Mouse (Mus musculus) heart, adult 11 months (tissue): ENCODE measurements at regions not wholly inside any gene's neighbourhood (a gene's known extent, or its start where the extent isn't known, plus 50 kb on each side); places are given as distances from the start of the nearest gene placed in this dataset.
A peak's percentile ranks its signal among the peaks of the same experiment; 100 is the strongest.

ENCODE experiments used
- DNase-seq: peaks from one replicate; pipeline ENCODE4 v3.0.0; 2022

DNA sequence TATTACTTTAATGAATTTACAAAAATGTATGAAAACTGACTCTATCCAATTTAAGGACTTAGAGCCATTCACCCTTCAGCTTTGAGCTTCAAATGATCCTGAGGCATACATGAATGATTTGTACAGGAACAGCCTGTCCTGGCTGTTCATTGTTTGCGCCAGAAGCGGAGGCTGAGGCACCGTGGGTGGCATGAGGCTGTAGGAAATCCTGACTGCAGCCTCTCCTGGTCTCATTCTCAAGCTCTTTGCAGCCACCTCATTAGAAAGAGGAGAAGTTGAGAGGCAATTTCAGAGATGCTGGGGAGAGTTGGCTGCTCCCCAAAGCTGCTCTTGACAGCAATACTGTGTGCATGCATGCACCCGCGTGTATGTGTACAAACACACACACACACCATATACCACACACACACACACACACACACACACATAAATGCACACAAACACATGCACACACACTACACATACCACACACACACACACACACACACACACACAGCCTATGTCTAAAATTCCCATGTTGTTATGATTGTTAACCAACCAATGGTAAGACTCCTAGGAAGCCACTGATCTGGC is 434.9 kb upstream of the Btbd3 start:
- no peak for DNase-seq

DNA sequence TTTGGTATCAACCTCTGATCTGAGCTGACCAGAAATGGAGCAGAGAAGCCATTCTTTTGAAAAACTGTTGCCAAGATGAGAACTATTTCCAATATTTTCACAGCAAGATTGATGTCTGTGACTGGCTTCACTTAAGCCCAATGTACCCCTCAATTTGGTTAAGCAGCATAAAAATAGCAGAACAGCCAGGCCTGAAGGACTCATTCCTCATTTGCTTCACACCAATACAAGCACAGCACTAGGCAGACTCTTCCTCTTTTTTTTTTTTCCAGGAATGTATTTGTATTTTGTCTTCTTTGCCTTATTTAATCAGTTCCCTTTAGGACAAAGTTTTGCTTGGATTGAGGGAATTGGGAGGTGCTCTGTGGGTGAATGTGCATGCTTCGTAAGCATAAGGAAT is 441.4 kb upstream of the Btbd3 start:
- no peak for DNase-seq

DNA sequence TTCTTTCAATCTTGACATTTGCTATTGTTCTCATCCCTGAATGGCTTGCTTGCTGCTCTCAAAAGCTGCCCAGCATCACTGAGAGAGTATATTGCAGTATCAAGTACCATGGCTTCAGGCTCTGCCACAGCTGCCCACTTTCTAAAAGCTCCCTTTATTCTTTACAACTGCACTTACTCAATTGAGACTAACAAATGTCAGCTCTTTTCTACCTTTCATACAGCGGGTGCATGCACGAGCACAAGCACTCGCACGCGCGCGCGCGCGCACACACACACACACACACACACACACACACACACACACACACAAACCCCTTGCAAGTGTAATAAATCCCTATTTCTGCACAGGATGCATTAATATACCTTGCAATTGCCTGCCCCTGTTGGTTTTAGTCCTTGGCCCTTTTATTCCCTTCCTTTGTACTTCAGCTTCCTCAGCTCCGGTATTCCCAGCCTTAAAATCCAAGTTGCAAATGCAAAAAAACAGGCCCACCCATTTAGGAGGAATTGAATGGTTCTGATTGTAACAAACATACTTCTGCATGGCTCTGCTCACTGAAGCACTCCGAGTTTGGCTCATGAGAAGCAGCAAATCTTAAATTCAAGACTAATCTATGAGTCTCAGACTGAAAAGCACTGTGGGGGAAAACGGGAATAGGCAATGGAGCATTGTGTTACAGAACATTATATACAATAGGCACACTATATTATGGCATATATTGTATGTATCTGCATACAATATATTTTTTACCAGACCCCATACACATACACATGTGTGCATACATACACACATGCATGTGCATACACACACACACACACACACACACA is 447.7 kb upstream of the Btbd3 start:
- no peak for DNase-seq

DNA sequence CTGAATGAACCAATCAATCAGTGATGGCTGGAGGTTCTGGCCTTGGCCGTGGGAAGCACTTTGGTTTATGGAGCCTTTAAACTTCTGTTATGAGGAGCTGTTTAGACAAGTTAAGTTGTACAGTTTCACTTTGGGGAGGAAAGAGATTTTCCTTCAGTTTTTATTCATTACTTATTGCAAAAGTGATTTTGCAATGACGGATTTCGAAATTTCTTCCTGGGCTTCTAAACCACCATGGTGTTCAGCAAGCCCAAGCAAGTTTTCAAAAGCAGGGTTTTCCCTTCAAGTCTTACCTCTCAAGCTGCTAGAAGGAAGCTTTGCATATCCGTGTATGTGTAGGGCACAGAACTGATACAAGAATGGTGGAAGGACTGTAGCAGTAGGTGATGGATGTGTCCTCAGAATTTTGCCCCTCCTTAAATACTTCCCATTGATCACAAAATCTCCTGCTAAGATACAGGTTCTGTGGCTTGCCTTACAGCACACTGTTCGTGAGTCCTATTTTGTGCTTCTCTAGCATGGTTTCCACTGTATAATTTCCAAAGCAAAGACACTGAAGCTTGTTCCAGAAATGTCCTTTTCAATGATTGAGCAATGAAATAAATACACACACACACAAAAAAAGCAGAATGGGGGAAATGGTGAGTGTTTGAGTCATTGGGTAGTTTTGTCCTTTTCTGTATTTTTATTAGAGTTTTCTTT is 448.6 kb upstream of the Btbd3 start:
- no peak for DNase-seq

DNA sequence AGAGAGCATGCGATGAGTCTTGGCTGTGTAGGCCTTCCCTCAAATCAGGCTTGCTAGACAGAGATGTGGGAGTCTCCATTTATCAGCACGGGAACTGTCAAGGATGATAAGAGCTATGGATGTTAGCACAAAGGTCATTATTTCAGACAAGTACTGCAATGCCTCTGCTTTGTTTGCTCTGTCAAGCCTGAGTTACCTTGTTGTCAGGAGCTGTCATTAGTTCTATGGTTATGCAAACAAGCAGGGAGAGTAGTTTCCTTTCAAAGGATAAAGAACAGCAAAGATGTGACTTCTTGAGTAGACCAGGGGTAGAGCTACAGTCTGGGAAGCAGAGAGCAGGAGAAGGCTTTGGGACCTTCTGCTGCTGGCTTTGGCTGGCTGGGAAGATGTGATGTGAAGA is 461.5 kb upstream of the Btbd3 start:
- peak; percentile 43 for DNase-seq

DNA sequence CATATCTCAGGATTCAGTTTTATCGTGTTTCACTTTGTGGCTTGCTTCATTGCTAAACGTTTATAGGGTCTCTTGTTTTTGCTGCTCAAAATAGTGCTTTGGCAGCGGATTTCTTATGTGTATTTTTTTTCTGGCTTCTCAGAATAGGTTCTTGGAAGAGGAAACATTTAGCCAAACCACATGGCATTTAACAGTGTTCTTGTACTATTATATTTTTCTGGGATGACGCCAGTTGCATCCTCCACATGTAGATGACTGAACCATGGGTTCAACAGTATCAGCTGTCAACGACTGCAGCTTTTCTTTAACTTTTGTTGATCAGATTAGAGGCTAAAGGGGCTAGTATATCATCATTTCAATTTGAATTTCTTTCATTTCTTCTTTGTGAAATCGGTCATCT is 472.3 kb upstream of the Btbd3 start:
- no peak for DNase-seq

DNA sequence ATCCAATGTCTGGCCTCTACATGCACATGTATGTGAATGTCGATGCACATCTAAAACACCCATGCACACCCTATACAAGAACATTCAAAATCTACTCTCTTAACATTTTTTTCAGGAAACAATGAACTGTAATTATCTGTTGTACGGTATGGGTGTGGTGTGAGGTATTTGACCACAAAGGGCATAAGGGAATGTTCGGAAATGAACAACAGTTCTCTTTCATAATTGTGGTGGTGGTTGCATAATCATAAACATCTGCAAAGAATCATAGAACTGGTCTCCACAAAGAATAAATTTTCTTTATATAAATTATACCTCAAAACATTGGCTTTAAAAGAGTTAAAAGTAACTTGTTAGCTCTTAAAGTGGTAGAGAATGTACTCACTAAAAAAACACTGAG is 478.9 kb upstream of the Btbd3 start:
- no peak for DNase-seq

DNA sequence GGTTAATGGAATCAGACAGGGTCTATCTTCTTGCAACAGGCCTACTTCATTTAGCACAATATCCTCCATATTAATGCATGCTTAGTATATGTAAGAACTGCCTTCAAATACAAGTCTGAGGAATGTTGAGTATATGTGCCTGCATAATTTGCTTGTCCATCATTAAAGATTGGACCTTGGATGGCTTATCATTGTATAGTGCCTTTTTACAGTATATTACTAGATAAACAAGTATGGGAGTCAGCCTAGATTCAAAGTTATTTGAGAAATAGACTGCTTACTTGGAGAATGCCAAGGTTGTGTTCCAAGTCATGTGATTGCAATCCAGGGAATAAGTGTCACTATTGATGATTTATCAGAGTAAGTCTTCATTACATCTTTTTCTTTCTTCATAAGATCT is 491.6 kb upstream of the Btbd3 start:
- no peak for DNase-seq

DNA sequence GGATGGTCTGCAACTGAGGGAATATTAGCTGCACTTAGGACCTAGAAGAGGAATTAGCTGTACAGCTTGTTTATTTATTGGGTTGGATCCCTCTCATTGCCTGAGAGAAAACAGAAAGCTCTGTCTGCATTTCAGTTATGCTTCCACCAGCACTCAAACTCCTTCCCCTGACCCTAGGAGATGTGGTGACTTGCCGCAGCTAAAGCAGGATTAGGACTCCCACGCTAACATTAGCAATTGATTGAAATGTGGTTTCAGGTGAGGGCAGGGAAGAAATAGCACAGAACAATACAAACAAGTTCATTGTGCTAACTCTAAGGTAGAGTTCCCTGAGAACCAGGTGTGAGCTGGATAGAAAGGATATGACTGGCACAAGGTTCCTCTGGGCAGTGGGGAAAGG is 496.9 kb upstream of the Btbd3 start:
- no peak for DNase-seq

DNA sequence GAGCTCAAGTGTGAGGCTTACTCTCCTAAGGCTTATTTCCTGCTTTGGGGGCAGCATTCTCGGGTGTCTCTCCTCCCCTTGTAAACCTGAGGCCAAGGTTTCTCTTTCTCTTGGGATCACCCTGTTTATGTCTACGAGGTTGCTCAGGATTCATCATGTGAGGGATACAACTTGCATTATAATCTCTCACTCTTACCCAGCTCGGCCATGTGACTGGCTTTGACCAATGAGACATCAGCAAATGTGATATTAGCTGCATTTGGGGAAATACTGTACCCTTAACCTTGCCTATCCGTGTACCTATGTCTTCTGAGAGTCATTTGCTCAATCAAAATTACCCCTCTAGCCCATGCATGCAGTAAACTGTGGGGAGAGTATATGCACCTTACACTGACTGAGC is 498.0 kb upstream of the Btbd3 start:
- no peak for DNase-seq

DNA sequence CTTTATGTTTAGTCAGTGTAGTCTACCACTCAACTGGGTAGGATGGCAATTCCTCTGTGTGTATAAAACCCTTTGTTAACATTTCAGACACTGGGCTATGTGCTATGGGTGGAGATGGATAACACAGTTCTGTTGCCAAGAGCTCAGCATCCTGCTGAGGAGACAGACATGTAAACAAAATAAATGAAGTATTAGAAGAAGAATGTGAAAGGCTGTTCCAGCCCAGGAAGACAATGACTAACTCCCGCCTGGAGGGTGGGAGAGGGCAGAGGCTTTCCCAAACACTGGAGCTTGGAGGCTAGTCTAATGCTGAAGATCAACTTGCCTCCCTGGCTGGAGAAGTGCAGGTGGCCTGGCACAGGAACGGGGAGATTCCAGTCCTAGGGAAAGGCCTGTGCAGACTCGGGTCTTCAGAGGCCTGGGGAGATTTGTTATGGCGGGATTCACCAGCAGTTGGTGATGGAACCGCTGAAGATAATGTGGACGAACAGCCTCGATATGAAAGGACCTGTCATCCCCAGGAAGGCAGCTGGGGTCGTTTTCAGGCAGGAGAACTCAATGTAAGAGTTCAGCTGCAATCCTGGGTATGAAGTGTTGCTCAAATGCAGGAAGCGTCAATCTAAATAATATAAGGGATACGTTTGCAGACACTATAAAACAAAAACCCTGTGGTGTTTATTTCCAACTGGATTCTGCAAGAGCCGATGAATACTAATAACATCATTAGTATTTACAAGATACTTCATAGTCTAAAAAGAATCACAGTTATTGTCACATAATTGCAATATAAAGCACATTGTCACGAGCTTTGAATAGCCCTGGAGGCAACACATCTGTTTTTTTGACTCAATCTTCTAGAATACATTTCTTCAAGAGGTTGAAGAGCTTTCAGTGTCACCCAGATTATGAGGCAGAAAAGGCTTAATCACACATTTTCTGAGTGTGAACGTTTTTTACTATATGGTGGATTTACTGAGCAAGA is 498.8 kb upstream of the Btbd3 start:
- DNase-seq = no peak

DNA sequence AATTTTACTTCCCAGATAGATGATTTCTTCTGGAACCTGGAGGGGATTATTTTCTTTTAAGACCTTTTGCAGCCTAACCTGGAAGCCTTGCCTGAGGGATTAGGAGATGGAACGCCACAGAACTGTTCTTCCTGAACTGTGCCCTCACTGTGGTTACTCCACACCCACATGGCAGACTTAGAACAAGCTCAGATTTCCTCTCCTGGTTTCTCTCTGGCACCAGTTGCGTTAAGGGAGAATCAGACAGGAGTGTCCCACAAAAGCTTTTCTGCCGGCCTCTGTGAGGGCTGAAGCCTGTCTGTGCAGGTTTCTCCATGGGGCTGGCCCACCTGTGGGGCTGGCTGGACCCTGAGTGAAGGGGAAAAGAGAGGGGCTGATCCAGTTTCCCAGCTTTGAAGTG is 500.1 kb upstream of the Btbd3 start:
- DNase-seq = peak; percentile 86

DNA sequence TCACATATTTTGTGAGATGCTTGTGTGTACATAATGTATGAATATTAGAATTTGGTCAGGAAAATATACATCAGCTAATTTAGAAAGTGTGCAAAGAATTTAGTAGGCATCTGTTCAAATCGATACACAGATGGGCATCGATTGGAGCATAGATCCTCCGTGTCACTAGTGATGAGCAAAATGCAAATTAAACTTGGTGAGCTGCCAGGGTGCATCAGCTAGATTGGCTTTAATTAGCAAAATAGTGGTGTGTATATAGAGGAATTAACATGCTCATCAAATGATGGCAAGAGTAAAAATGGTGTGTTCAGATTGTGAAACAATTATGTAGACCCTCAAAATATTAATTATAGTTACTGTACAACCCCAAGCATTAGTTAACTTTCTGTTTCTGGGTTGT is 501.9 kb upstream of the Btbd3 start:
- DNase-seq = no peak

DNA sequence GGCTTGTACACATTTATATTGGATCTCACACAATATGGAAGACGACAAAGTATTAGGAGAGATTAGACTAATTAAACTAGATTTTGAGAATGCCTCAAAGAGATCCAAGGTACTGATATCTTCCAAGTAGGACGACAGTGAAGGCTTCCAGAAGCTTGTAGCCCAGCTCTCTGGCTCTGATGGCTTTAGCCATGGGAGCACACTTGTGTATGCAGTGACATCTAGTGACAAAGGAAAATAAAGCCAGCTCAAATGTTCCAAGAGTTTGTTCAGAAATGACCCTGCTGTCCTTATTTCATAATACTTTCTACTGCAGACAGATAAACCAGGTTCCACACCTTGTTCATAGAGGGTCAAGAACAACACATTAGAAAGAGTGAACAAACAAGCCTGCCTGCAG is 524.0 kb upstream of the Btbd3 start:
- DNase-seq = peak; percentile 85

DNA sequence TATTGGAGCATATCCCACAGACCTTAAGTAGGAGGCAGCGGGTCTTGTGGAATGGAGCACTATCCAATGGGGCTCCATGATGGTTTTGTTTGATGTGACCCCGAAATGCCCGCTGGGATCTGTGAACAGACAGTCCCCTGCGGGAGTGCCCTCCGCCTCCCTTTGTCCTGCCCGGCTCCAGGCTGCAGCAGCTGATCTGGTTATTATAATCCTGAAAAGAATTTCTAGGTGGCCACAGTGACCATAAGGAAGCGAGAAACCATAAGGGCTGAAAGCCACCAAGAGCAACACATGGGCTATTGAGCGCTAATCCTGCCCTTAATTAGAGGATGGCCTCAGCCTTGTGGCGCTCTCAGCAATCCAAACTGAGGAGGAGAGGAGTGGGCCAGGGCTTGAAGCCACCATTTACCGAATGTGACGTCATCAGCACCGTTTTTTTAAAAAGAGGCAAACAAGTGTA is 525.9 kb upstream of the Btbd3 start:
- DNase-seq = no peak

DNA sequence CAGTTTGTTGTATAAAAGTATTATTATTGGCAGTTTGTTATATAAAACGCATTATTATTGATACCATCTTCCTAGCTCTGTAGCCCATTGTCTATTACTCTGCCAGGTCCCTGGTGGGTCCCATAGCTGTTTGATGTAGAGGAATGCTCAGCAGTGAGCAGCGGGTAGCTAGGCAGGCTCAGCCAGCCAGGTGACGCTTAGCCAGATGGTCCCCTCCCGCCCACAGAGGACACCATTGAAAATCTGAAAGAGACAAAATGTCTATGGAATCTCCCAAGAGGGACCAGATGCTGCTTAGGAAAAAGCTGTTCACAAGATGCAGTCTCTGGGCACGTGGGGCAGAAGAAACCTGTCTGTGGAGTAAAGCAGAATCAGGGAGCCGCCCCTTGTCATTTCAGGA is 526.5 kb upstream of the Btbd3 start:
- DNase-seq = peak; percentile 74

DNA sequence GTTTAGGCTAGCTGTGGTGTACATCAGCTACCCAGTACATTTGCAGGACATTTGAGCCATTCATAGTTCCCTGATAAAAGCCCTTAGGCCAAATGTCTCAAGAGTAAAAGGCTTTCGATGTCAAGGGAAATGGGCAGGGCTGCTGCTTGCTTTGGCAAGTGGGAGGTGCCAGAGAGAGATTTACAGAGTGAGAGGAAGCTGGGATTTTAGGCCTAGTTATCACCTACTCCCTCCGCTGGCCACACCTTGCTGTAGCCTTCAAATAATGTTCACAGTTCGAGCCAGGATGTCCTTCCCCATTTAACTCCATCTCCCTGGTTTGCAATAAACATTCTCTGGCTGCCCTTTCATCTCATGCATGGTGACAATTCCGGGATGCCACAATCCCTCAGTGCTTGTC is 527.2 kb upstream of the Btbd3 start:
- DNase-seq = no peak

DNA sequence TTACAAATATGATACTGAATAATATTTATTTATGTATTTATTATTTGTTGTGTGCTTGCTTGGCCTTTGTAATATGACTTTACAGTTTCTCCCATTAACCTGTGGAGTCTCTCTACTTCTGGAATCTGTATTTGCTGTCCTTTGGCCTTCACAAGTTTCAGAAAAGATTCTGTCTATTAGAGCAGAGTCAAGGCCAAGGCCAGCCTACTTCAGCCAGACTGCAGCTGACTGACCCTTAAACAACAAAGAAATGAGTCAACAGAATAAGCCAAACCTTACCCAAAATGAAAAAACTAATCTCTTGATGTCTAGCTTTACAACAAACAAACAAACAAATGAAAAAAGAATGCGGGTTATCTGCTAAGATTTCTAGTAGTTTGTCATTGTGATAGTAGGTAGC is 532.7 kb upstream of the Btbd3 start:
- DNase-seq = no peak

DNA sequence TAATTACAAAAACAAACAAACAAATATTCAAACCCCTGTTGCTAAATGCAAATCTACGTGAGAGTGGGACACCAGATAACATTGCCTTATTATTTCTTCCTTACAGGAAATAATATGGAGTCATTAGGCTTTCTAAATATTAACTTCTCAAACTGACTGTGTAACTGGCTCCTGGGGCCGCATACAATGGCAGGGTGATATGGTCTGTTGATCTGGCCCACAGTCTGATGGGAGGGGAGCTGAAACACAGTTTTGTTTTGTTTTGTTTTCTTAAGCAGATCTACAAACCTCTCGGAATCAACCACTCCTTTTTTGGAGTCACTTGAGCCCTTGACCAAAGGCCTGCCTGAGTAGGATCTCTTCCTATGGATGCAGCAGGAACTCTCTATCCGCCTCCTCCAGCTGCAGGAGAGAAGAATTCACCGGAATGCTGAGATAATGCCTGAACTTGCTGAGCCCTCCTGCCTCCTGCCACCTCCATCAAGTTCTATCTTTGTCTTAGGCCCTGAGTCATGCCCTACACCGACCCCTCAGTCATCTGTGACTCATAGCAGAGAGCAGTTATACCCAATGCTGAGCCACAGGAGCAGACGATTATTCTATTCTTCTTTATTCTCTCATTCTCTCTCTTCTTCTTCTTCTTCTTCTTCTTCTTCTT is 534.5 kb upstream of the Btbd3 start:
- DNase-seq = no peak

DNA sequence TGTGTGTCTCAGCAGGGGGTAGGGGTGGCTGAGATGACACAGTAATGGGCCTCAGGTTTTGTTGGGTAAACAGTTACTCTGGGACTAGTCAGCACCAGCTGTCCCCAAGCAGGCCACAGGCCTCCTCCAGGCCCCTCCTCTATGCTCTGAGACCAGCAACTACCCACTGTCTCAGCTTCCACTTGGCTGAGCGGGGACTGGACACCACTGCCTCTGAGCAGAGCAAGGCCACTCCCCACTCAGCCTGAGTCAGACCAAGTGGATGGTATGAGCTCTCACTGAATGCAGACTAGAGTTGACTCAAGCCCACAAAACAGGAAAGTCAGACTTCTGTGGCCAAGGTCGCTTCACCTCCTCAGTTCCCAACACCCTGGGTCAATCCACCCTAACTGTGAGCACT is 540.5 kb upstream of the Btbd3 start:
- DNase-seq = no peak

DNA sequence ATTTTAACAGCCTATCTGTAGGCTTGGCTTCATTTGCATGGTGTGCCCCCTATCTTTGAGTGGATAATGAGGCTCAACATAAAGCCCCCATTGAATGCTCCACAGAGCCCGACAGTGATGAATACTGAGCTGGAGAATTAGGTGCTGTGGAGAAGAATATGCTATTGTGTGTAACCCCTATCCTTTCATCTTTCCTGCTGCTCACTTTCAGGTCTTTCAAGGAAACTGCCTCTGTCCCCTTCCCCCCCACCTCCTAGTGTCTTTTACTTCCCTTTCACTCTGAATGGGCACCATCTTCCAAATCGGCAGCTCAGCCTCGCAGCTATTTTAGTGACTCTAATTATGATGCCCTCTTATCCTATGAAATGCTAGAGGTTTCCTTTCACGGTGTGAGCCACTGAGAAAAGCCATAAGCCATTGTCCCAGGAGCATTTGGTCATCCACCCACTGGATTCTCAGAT is 549.8 kb upstream of the Btbd3 start:
- no peak for DNase-seq

DNA sequence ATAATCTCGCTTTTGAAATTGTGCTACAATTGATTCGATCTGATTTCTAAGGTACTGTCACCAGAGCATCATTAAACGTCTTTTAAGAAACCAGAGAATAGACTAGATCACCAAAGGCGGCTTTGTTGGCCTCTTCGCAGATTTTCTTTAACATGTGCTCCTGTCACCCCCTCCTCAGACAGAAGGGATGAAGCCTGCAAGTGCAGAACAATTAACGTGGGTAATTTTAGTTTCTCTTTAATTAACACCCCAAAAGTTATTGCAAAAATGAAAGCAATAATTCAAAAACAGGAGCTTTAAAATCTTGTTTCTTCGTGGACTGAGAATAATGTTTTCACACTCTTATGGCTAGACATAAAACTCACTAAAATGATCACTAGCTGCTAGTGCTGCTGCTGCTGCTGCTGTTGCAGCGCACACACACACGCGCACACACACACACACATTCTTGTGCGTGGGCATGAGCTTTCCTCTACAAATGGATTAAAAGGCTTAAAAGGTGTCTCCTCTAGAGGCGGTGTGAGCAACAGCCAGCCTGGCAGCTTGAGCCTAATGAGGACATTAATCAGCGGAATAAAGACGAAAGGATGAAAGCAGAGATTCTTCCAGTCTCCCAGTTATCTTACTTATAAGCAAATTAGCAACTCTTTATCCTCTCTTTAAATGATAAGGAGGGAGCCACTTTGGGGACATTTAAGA is 550.5 kb upstream of the Btbd3 start:
- DNase-seq = no peak
